Mouse (Mus musculus) hindbrain, embryonic 10.5 days (tissue): ENCODE measurements around the gene Shank2. TPM values are rescaled to one million over a fixed set of nuclear protein-coding genes. Genes with fewer than 3 reads are reported as not detected.

Experiments used
- DNase-seq: peaks from one replicate; pipeline ENCODE4 v3.0.0-alpha.2; 2017; ENCODE audit warnings: low spot score
- H3K27ac ChIP-seq: fragments of 300-500 bp; sonication (generic); 2 replicates; pipeline ENCODE4 v1.5.1; 2016; ENCODE audit warnings: mild to moderate bottlenecking, moderate library complexity
- H3K27me3 ChIP-seq: fragments of 300-500 bp; sonication (generic); 2 replicates; pipeline ENCODE4 v1.6.1; 2016; ENCODE audit warnings: mild to moderate bottlenecking; ENCODE audit not compliant: poor library complexity, insufficient read depth, severe bottlenecking
- H3K36me3 ChIP-seq: fragments of 300-500 bp; sonication (generic); 2 replicates; pipeline ENCODE4 v1.6.1; 2016; ENCODE audit warnings: mild to moderate bottlenecking, moderate library complexity
- H3K4me1 ChIP-seq: fragments of 300-500 bp; sonication (generic); replicated peaks from 2 replicates; pipeline ENCODE4 v1.6.1; 2016; ENCODE audit warnings: mild to moderate bottlenecking
- H3K4me3 ChIP-seq: fragments of 300-500 bp; sonication (generic); 2 replicates; pipeline ENCODE4 v1.5.1; 2016; ENCODE audit warnings: mild to moderate bottlenecking, moderate library complexity
- H3K9me3 ChIP-seq: fragments of 300-500 bp; sonication (generic); 2 replicates; pipeline ENCODE4 v1.6.1; 2016; ENCODE audit warnings: mild to moderate bottlenecking, moderate library complexity
- WGBS: fragments of 180-500 bp; shearing (Covaris S2); methylation state at CpG from one replicate; pipeline ENCODE4 v1.1.7; 2016; 5-methylcytosine and 5-hydroxymethylcytosine counted together
- polyA plus RNA-seq: library from polyadenylated mRNA; unstranded; fragments of >200 nt; fragmentation: Nextera tagmentation; extraction: Ambion mirVana; gene quantifications from 2 replicates; pipeline ENCODE4 v1.2.1, GENCODE M21; 2016

The Shank2 gene
- polyA plus RNA-seq, 1 experiment from 2014 or later, result 1.6 TPM

DNA sequence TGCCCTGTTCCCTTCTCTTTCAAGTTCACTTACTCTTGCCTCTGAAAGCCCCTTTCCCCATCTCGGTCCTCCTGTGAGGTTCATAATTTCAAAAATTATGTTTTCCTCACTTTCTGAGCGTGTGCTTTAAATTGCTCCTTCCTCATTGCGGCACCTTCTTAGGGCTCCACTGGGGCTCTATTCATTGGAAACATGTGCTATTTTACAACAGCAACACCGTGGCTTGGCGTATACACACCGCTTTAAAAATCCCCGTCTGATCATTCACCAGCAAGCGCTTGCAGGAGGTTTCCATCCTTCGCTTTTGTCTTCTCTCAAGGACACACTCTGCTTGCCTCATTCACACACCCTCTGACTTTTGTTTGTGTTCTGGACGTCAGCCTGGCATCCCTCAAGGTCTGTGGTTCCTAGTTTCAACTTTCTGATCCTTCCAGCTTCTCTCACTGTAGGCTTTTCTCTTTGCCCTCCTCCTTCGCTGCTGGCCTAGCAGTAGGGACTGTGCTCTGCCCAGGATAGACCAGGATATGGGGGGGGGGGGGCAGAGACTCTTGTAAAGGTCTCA lies 186.2 kb downstream of the Shank2 start:
- DNase-seq, result no peak
- no peaks in the 10 kb centered on the region for H3K9me3 ChIP-seq
- H3K27ac ChIP-seq, result no peak overlapping the region
- no peak overlapping the region for H3K4me3 ChIP-seq
- 0 out of 2 replicates have a peak, but pooled peaks cover 2% of the 10 kb centered on the region for H3K27me3 ChIP-seq
- WGBS, result 71% methylated on average over 11 of the region's 11 CpGs
- peaks cover 7% of the 10 kb centered on the region; the same call in 1 of the 2 replicates for H3K4me1 ChIP-seq
- H3K36me3 ChIP-seq, result no peaks in the 10 kb centered on the region

DNA sequence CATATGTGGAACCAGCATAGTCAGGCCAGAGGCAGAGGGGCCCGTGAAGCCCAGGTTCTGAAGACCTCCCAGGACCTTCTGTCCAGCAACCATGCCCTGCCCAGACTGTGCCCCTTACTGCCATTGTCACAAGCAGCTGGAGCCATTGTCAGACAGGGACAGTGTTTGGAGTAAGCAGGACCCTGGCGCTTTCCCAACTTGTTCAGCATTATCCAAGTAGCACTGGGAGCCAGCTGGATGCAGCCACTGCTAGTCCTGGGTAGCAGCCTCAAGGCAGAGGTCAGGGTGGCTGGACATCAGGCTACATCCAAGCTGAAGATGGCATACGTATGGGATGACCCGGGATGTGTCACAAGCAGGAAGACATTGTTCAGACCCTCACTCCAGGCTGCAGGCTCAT lies 187.7 kb downstream of the Shank2 start:
- 88% methylated on average over 4 of the region's 4 CpGs for WGBS
- H3K9me3 ChIP-seq, result no peaks in the 10 kb centered on the region
- 0 out of 2 replicates have a peak, but pooled peaks cover 2% of the 10 kb centered on the region for H3K27me3 ChIP-seq
- H3K36me3 ChIP-seq, result no peaks in the 10 kb centered on the region
- DNase-seq, result no peak
- H3K4me1 ChIP-seq, result peaks cover 7% of the 10 kb centered on the region; the same call in 1 of the 2 replicates
- no peak overlapping the region for H3K27ac ChIP-seq
- no peak overlapping the region for H3K4me3 ChIP-seq

DNA sequence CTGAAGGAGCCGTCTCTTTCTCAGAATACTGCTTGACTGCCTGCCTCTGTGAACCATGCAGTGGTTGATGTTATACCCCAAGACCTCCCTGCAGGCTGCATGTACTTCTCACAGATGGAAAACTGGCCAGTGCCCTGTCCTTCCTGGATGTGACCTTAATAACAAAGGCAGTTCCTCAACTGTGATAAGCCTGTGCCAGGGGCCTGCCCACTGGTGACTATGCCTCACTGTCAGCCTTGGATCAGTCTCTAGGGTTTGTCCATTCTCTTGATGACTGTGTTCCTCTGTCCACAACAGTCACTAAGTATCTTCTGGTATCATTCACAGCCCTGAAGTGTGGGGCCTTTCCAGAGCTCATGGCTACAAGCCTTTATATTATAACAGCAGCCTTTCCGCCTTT lies 196.8 kb downstream of the Shank2 start:
- WGBS, result 90% methylated on average over 2 of the region's 2 CpGs
- Histone ChIP-seq H3K36me3 (no peaks in the 10 kb centered on the region), H3K9me3 (no peaks in the 10 kb centered on the region), H3K27me3 (no peaks in the 10 kb centered on the region), H3K4me3 (no peak overlapping the region), H3K4me1 (no peaks in the 10 kb centered on the region), H3K27ac (no peak overlapping the region)
- DNase-seq, result no peak

DNA sequence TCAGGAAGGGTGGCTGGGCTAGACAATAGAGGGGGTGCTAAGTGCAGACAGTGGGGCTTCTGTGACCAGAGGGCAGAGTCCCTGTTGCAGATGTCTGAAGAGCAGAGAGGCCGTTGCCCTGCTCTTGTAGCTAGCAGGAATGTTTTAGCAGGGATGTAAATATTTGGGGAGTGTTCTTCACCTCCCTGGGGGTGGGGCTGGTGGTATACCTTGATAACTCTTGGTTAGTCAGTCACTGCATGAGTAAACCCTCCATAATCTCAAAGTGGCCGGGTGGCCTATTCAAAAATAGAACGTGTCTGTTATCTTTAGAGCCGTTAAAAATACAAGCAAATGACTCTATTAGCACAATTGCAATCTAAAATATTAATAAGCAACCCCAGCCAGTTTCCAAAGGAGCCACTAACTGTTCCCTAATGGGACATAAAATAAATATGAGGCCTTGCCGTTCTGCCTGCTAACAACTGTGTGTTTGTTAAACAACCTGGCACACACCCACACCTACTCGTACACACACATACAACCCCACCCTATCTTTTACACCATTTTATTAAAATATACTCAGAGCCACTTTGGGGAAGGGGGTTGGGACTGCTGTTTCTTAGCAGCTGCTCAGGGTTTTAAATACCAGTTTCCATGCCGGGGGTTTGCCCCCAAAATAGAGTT lies 200.4 kb downstream of the Shank2 start:
- no peaks in the 10 kb centered on the region for H3K27me3 ChIP-seq
- H3K9me3 ChIP-seq, result no peaks in the 10 kb centered on the region
- H3K36me3 ChIP-seq, result no peaks in the 10 kb centered on the region
- no peaks in the 10 kb centered on the region; the same call in 1 of the 2 replicates for H3K4me1 ChIP-seq
- no peak overlapping the region for H3K27ac ChIP-seq
- H3K4me3 ChIP-seq, result no peak overlapping the region
- no peak for DNase-seq
- WGBS, result 85% methylated on average over 7 of the region's 7 CpGs

DNA sequence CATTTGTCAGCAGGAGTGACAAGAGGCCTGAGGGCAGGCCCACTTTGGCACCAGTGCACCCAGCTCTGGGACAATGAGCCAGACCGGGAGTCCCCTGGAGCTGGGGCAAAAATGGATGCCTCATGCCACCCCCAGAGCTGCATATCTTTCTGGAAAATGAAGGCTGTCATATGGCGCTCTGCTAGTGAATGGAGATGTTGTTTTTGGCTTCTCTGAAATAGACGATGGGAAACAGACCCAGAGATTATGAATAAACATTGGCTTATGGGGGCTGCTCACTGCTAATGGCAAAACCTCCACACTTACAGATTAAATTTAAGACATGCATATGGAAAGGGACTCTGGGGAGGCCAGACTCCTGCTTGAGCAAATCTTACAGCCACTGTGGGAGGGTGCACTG lies 202.6 kb downstream of the Shank2 start:
- Histone ChIP-seq H3K27ac (no peak overlapping the region), H3K4me1 (peaks cover 10% of the 10 kb centered on the region), H3K27me3 (no peaks in the 10 kb centered on the region), H3K9me3 (no peaks in the 10 kb centered on the region), H3K4me3 (no peak overlapping the region), H3K36me3 (no peaks in the 10 kb centered on the region)
- DNase-seq, result no peak
- WGBS, result 84% methylated on average over 3 of the region's 3 CpGs

DNA sequence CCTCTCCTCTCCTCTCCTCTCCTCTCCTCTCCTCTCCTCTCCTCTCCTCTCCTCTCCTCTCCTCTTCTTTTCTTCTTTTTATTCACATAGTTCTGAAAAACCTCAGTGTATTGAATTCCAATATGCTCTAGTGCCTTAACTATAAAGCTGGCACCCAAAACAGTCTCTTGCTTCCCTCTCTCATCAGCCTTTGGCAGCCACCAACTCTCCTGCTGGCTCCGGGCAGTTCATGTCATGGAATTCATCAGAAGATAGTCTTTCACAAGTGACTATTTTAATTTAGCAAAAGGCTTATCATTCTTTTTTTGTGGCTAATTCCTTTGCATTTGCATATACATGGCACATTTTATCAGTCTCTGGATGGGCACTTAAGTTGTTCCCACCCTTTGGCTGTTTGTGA lies 203.4 kb downstream of the Shank2 start:
- Histone ChIP-seq H3K36me3 (no peaks in the 10 kb centered on the region), H3K4me3 (no peak overlapping the region), H3K4me1 (peaks cover 10% of the 10 kb centered on the region), H3K27ac (no peak overlapping the region), H3K9me3 (no peaks in the 10 kb centered on the region), H3K27me3 (no peaks in the 10 kb centered on the region)
- no peak for DNase-seq
- 88% methylated on average over 1 of the region's 1 CpGs for WGBS

DNA sequence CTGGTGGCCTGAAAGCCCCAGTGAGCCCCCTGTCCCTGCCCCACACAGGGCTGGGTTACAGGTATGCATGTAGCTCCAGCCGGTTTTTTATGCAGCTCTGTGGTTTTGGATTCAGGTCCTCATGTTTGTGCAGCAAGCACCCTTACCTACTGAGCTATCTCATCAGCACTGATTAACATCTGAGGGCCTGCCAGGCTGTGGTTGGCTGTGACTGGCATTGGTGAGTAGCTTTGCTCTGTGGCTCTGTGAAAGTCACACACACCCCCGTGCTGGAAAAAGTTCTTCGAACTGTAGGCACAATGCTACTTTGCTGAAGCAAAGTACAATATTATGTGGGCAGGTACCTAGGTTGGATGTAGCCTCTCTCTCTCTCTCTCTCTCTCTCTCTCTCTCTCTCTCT lies 204.1 kb downstream of the Shank2 start:
- no peaks in the 10 kb centered on the region for H3K27me3 ChIP-seq
- DNase-seq, result no peak
- WGBS, result 93% methylated on average over 3 of the region's 3 CpGs
- H3K9me3 ChIP-seq, result no peaks in the 10 kb centered on the region
- H3K36me3 ChIP-seq, result no peaks in the 10 kb centered on the region
- H3K4me3 ChIP-seq, result no peak overlapping the region
- H3K27ac ChIP-seq, result no peak overlapping the region
- peaks cover 10% of the 10 kb centered on the region for H3K4me1 ChIP-seq

DNA sequence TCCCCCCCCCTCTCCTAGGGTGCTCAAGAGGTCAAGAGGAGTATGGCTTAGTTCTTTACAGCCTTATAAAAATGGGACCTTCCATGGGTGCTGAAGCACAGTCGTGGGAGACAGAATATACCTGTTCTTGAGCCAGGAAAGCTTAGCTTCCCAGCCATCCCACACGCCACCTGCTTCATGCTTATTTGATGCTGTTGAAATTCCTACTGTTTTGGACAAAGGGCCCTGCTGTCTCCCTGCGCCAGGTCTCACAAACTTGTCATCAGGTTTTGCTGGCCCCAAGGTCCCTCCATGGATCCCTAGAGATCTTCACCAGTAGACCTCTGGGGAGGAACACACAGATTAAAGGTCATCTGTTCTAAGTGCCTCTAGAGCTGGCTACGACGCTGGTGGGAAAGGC lies 204.5 kb downstream of the Shank2 start:
- Histone ChIP-seq H3K9me3 (no peaks in the 10 kb centered on the region), H3K4me3 (no peak overlapping the region), H3K27me3 (no peaks in the 10 kb centered on the region), H3K36me3 (no peaks in the 10 kb centered on the region), H3K27ac (no peak overlapping the region), H3K4me1 (peaks cover 10% of the 10 kb centered on the region)
- DNase-seq, result no peak
- 83% methylated on average over 5 of the region's 5 CpGs for WGBS

DNA sequence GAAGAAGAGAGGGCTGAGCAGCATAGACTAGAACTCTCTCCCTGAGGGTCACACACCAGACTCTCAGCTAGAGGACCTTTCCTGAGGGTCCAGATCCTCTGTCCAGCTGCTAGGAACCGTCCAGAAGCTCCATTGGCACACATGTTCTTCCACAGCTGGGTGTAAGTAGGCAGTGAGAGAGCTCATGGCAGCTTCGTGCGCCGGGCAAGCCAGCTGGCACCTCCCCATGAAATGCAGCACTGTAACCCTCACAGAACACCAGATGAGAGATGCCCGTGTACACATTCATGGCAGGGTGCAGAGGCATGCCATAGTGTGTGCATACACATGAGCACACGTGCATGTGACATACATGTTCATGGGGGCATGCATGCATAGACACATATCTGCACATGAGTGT lies 205.4 kb downstream of the Shank2 start:
- DNase-seq, result no peak
- H3K27ac ChIP-seq, result no peak overlapping the region
- no peaks in the 10 kb centered on the region for H3K36me3 ChIP-seq
- WGBS, result 83% methylated on average over 6 of the region's 6 CpGs
- H3K27me3 ChIP-seq, result no peaks in the 10 kb centered on the region
- no peak overlapping the region for H3K4me3 ChIP-seq
- H3K9me3 ChIP-seq, result no peaks in the 10 kb centered on the region
- peaks cover 10% of the 10 kb centered on the region for H3K4me1 ChIP-seq

DNA sequence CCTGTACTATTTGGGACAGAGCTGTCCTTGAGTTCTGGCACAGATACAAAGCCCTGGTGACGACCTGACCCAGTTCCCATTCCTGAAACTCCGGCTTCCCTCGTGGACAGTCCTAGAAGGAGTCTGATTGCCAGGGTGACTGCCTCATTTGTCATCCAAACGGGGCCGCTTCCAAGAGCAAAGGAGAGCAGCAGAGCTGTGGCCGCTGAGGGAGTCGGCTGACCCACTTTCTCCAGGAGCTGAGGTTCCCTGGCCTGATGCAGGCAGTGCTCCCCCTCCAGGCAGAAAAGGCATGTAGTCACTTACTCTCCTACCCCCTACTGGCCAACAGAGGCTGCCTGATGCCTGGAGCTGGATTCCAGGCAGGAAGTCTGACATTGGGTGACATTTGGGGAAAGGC lies 206.1 kb downstream of the Shank2 start:
- H3K27ac ChIP-seq, result no peak overlapping the region
- no peaks in the 10 kb centered on the region for H3K9me3 ChIP-seq
- WGBS, result 27% methylated on average over 7 of the region's 7 CpGs
- no peaks in the 10 kb centered on the region for H3K27me3 ChIP-seq
- H3K4me3 ChIP-seq, result no peak overlapping the region
- no peaks in the 10 kb centered on the region for H3K36me3 ChIP-seq
- peaks cover 10% of the 10 kb centered on the region for H3K4me1 ChIP-seq
- peak; percentile 44 for DNase-seq

DNA sequence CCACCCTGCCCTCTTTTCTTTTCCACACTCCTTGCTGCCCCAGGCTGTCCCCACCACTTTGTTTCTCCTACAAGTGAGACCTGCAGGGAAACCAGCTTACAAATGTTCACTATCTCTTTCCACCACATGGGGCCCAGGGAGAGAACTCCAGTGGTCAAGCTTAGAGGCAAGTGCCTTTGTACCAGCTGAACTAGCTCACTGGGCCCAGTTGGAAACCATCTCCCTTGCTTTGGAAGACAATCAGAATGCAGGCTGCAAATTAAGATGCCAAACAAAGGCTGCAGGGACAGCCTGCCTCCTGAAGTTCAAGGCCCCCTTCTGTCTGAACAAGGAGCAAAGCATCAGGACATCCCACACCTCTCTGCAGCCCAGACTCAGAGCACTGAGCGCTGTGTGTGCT lies 206.9 kb downstream of the Shank2 start:
- Histone ChIP-seq H3K27me3 (no peaks in the 10 kb centered on the region), H3K27ac (no peak overlapping the region), H3K9me3 (no peaks in the 10 kb centered on the region), H3K4me1 (peaks cover 10% of the 10 kb centered on the region), H3K36me3 (no peaks in the 10 kb centered on the region), H3K4me3 (no peak overlapping the region)
- DNase-seq, result no peak
- WGBS, result 50% methylated on average over 1 of the region's 1 CpGs

DNA sequence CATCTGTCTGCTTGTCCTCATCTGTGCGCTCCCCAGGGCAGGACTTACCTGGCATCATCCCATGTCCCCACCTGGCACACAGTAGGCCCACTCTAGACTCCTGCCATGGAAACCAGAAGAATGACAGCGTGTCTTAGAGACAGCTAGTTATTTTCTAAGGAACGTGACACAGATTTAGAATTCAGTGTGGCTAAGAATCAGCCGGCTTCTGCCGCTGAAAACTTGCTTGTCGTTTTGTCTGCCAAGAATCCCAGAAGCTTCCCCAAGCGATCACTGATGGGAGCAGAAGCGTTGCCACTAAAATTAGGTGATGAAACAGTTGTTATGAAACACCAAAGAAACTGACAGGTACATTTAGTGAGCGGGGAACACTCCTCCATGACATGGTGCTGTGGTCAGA lies 208.8 kb downstream of the Shank2 start:
- WGBS, result 89% methylated on average over 9 of the region's 9 CpGs
- no peak for DNase-seq
- Histone ChIP-seq H3K4me1 (peaks cover 10% of the 10 kb centered on the region; the same call in 1 of the 2 replicates), H3K4me3 (no peak overlapping the region), H3K9me3 (peaks cover 8% of the 10 kb centered on the region; the same call in 1 of the 2 replicates), H3K27ac (no peak overlapping the region), H3K27me3 (no peaks in the 10 kb centered on the region), H3K36me3 (no peaks in the 10 kb centered on the region)

DNA sequence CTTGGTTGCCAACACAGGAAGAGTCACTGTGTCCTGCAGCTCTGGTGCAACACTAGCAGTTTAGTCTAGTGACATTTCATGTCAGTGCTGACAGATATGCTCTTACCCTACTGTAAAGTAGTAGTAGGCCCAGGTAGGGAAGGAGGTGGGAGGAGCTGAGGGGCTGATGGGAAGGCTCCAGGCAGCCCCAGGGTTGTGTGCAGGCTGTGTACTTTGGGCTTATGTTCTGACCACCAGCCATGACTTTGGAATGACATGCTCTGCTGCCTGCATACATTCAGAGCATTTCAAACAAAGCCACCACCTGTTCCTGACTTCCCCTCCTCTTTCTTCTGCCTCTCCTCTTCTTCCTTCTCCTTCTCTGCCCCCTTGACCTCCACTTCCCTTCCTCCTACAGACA lies 211.0 kb downstream of the Shank2 start:
- Histone ChIP-seq H3K36me3 (no peaks in the 10 kb centered on the region), H3K4me1 (peaks cover 8% of the 10 kb centered on the region; the same call in 1 of the 2 replicates), H3K4me3 (no peak overlapping the region), H3K27ac (no peak overlapping the region), H3K9me3 (peaks cover 8% of the 10 kb centered on the region; the same call in 1 of the 2 replicates), H3K27me3 (no peaks in the 10 kb centered on the region)
- DNase-seq, result no peak
